Mouse (Mus musculus) cerebellum, postnatal 14 days (tissue): ENCODE measurements around the gene Sdhaf2.
A peak's percentile ranks its signal among the peaks of the same experiment; 100 is the strongest.

ENCODE experiments used
- DNase-seq, 2 experiments: peaks; one replicate each; pipeline ENCODE4 v3.0.0; 2021; ENCODE audit warnings: mixed read lengths in 2 of 2

Gene Sdhaf2

DNA sequence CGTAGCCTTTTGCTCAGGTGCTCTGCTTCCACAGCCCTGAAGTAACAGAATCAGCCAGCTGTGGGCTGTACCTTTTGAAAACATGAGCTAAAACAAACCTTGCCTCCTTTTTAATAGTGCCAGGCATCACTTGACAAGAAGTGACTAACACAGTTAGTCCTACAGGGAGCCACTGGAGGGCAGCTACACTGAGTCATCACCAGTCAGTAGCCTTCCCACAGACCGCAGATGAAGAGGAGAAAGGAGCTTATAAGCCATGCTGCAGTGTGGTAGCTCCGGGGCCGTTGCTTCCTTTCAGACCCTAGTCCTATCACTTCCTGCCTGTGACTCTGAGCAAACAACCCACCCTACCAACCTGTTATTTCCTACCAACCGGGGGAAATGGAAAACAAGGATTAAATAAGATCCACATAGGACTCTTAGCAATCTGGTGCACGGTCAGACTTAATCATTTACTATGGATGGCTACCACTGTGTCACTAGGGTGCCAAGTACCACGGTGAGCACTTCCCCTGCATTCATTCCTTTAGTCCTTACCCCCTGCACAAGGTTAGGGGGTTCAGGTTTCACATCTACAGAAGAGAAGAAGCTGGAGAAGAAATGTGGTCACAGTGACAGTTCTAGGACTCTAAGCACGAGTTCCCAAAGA lies 28.3 kb downstream of the Sdhaf2 start:
- no peak for DNase-seq

- no peak for DNase-seq
Observed at GRCm38 (mm10) chr19:10496976-10497375, 29.0 kb downstream of the Sdhaf2 start.

GRCm38 (mm10) chr19:10495670-10496069 lies 30.3 kb downstream of the Sdhaf2 start:
- no peak for DNase-seq

DNA sequence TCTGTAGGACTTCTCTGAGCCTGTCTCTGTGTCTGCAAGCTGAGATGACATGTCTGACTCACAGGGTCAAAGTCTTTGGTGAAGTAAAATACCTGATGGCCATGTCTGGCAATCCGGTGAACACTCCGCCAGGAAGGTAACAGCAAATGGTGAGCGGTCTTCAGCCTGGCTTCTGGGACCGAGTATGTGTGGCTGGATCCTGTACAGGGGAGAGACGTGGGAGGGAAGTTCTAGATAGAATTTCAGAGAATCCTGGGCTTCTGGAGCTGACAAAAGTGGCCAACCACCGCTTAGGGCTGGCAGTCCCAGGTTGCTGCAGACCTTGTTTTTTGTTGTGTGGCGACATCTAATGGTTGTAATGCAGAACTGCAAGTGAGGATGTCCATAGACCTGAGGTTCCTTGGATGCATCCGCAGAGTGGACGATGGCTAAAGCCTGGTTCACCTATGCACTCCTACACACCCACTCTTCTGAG lies 39.6 kb downstream of the Sdhaf2 start:
- DNase-seq, result peak; percentile 66 to 76

DNA sequence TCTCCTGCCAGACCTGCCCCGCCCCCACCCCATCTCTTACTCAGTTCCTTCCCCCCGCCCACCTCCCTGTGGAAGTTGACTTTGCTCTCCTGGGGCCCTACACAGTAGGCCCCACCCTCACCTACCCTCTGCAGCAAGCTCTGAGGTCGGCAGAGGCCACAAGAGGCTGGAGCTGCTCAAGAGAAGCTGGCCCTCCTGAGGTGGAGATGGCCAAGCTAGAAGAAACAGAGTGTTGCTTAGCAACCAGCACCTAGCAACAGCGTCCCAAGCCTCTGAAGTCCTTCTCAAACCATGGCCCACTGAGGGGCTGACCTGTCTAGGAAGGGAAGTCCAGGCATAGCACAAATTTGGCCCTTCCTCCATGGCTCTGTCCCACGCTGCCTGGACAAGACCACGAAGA lies 43.2 kb downstream of the Sdhaf2 start, which contains the start of gene Ppp1r32:
Ppp1r32 (minus strand) TSS at position 226 of the 400 bp plus-strand sequence.
- DNase-seq, result peak; percentile 24 to 36

GRCm38 (mm10) chr19:10479541-10479940 lies 46.4 kb downstream of the Sdhaf2 start:
- DNase-seq, result no peak

DNA sequence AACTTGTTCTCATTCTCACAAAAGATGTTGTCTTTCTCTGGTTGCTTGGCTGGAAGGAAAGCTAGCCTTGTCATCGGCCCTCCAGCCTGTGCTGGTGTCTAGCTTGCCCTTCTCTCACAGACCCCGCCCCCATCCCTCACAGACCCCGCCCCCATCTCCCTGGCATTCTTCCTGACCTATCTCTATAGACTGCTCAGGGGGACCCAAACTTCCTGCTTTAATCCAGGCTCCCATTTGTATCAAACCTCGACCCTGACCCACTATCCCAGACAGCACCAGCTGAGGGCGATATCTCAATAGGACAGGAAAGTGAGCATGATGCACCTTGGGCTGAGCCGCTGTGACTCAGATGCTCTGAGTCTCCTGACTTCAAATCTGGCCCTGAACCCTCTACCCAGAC lies 52.2 kb downstream of the Sdhaf2 start:
- DNase-seq, result no peak

DNA sequence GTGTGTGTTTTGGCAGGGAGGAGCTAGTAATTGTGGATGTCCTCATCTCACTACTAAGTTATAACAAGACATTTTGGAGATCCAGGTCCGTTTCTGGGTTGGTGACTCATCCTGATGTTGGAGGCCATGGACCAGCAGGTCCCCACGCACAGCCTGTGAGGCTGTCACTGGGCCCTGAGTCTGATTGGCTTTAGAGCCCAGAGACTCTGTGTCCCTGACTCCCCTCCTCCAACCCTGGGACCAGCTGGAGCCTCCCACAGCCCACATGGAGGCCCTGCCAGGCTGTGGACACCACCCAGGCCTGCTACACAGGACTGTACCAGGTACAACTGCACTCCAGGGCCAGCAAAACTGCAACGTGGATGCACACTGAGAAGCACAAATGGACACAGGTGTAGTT lies 53.0 kb downstream of the Sdhaf2 start:
- DNase-seq, result no peak

- no peak for DNase-seq
Observed at GRCm38 (mm10) chr19:10469171-10469658, 56.7 kb downstream of the Sdhaf2 start.

- no peak for DNase-seq
Observed at GRCm38 (mm10) chr19:10464427-10464826, 61.5 kb downstream of the Sdhaf2 start.

DNA sequence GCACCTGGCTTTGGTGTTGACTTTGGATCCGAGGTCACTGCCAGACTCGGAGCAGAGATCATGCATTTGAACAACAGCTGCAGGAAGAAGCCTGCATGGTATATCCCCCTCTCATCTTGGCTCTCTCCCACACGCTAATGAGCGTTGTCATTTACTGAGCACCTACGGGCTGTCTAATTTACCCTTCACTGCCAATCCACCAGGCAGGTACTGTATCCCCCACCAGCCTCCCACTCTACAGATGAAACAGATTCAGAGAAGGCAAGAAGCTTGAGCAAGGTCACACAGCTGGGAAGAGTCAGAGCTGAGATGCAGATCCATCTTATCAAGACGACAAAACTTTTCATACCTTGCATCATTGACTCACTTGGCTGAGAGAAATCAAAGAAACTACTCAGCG lies 64.4 kb downstream of the Sdhaf2 start:
- no peak for DNase-seq

GRCm38 (mm10) chr19:10459907-10460306 lies 66.0 kb downstream of the Sdhaf2 start:
- no peak for DNase-seq

- DNase-seq, result no peak
Observed at GRCm38 (mm10) chr19:10458096-10458495, 67.8 kb downstream of the Sdhaf2 start.

DNA sequence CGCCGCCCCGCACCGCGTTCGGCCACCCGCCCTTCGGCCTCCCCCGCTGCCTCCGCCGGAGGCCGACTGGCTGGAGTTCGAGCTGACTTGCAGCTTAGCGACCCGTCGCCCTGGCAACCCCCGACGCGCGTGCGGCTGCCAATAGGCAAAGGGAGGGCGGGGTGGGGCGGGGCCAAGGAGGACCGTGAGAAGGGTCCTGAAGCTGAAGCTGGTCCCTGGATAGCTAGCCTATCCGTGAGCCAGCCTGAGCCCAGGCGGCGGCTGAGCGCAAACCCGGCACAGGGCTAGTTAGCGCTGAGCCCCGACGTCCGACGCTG lies 68.5 kb downstream of the Sdhaf2 start:
- peak; percentile 52 to 62 for DNase-seq

- peak; percentile 33 to 44 for DNase-seq
Observed at GRCm38 (mm10) chr19:10456752-10457483, 69.0 kb downstream of the Sdhaf2 start, which contains the start of gene Lrrc10b. TSS of gene Lrrc10b (minus strand) at chr19:10457473.

DNA sequence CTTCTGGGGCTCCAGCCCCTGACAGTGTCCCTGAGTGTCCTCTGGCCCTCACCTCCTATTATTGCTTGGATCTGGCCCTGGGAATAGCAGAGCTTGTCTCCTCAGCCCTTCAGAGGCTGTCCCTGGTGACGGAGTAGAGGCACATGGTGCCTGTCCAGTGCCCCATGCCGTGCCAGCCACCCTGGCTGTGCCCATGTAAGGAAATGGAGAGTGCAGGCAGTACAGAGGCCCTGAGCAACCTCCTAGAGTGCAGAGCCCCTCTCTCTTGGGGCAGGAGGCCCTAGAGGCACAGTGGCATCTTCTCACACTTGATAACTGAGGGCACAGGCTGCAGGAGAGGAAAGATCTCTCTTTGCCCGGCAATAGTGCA lies 70.5 kb downstream of the Sdhaf2 start:
- DNase-seq, result no peak

DNA sequence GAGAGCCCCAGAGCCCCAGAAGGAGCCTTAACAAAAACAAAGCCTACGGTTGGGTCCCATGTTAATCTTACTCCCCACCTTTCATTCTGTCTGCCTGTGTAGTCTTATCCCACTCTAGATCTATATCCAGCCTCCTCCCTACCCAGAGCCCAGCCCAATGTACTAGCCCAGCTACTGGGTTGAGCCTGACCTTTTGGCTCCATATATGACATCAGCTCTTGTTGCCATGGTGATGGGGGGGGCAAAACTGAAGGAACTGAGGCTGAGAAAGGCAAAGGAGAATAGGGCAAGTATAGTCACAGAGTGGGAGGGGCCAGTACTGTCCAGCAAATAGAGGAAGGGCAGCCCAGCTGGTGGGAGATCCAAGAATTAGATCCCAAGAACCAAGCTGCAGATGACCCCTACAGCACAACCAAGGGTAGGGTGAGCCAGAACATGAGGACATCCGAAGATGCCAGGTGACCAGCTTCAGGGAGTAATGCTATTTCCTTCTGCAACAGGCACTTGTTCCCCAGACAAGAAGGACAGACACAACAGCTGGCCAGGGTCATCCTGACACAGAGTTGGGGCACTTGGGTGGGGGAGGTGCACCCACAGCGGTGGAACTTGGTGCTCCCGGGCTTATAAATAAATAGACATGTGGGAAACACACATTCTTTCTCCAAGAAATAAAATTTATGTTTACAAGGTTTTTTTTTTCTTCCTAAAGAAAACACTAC lies 71.1 kb downstream of the Sdhaf2 start:
- DNase-seq, result no peak
